Mouse (Mus musculus): ENCODE results near the gene Ptpn22.

DNA sequence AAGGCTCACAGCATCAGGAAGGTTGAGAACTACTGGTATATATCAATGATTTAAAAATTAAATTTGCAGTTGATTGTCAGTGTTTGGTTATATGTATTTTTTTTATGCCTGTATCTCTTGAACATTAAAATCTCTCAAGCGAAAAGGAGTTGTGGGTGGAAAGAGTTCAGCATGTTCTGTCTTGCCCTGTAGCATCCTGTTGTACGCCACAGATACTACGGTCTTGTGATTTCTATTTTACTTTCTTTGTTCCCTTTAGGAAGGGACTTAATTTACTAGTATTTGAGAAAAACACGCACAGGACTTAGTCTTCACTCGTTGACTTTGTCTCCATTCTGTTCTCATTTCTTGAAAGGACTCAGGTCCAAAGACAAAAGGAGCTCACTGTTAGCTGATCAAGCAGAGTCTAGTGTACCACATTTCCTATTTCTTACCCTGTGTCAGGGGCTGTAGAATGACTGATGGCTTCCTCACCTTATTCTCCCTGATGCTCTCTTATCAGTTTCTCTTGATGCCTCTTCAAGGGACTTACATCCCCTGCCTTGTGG is 7.9 kb downstream of the Ptpn22 start:
- TF ChIP-seq POLR2A (IDR thresholded peaks at IDR 0.05; ENCODE audit: low read depth, low read length) (no peak; the same call in 1 of the 2 replicates), MAX (IDR thresholded peaks at IDR 0.05; ENCODE audit: low read length) (no peak), CTCF (conservative IDR thresholded peaks at IDR 0.05 in 1 of 2, IDR thresholded peaks at IDR 0.05 in 1 of 2; ENCODE audit: low read depth in 2 of 2, low read length in 2 of 2) (no peak), UBTF (IDR thresholded peaks at IDR 0.05; ENCODE audit: low read depth, low read length) (no peak), GABPA (IDR thresholded peaks at IDR 0.05; ENCODE audit: insufficient replicate concordance, low read depth, low read length) (no peak), NELFE (IDR thresholded peaks at IDR 0.05; ENCODE audit: low read depth, low read length) (no peak), BHLHE40 (IDR thresholded peaks at IDR 0.05; ENCODE audit: low read depth, low read length) (peak; percentile 87), TCF12 (IDR thresholded peaks at IDR 0.05; ENCODE audit: low read depth, low read length) (peak; percentile 58; the same call in 1 of the 2 replicates), ZC3H11A (IDR thresholded peaks at IDR 0.05; ENCODE audit: low read depth, low read length) (no peak), EP300 (IDR thresholded peaks at IDR 0.05; ENCODE audit: low read length) (peak; percentile 92), RCOR1 (conservative IDR thresholded peaks at IDR 0.05; ENCODE audit: low read depth, low read length) (peak; percentile 39; the same call in 1 of the 2 replicates), RAD21 (IDR thresholded peaks at IDR 0.05; ENCODE audit: low read depth, low read length) (no peak), E2F4 (IDR thresholded peaks at IDR 0.05; ENCODE audit: insufficient replicate concordance, low read depth, low read length) (no peak)

Data from CH12.LX (cell line).